Mouse (Mus musculus) limb, embryonic 10.5 days (tissue): ENCODE measurements around the gene Kif11. TPM values are rescaled to one million over a fixed set of nuclear protein-coding genes. Genes with fewer than 3 reads are reported as not detected.

Source experiments
- DNase-seq: peaks from one replicate; pipeline ENCODE4 v3.0.0-alpha.2; 2017; ENCODE audit warnings: low spot score
- H3K27ac ChIP-seq: fragments of 300-500 bp; sonication (generic); 2 replicates; pipeline ENCODE4 v1.5.1; 2016; ENCODE audit warnings: mild to moderate bottlenecking
- H3K27me3 ChIP-seq: fragments of 300-500 bp; sonication (generic); 2 replicates; pipeline ENCODE4 v1.6.1; 2016; ENCODE audit warnings: low read depth, mild to moderate bottlenecking; ENCODE audit not compliant: poor library complexity, severe bottlenecking
- H3K36me3 ChIP-seq: fragments of 300-500 bp; sonication (generic); 2 replicates; pipeline ENCODE4 v1.6.1; 2016; ENCODE audit warnings: mild to moderate bottlenecking, moderate library complexity
- H3K4me1 ChIP-seq: fragments of 300-500 bp; sonication (generic); 2 replicates; pipeline ENCODE4 v1.6.1; 2016
- H3K4me3 ChIP-seq: fragments of 300-500 bp; sonication (generic); 2 replicates; pipeline ENCODE4 v1.5.1; 2016; ENCODE audit warnings: mild to moderate bottlenecking, moderate library complexity
- H3K9me3 ChIP-seq: fragments of 300-500 bp; sonication (generic); replicated peaks from 2 replicates; pipeline ENCODE4 v1.6.1; 2016; ENCODE audit warnings: mild to moderate bottlenecking
- WGBS: fragments of 180-500 bp; shearing (Covaris S2); methylation state at CpG from one replicate; pipeline ENCODE4 v1.1.7; 2016; 5-methylcytosine and 5-hydroxymethylcytosine counted together
- polyA plus RNA-seq: library from polyadenylated mRNA; unstranded; fragments of >200 nt; fragmentation: Nextera tagmentation; extraction: Ambion mirVana; gene quantifications from 2 replicates; pipeline ENCODE4 v1.2.1, GENCODE M21; 2016

Kif11 gene
- polyA plus RNA-seq, 1 experiment from 2014 or later = 88.0 TPM

DNA sequence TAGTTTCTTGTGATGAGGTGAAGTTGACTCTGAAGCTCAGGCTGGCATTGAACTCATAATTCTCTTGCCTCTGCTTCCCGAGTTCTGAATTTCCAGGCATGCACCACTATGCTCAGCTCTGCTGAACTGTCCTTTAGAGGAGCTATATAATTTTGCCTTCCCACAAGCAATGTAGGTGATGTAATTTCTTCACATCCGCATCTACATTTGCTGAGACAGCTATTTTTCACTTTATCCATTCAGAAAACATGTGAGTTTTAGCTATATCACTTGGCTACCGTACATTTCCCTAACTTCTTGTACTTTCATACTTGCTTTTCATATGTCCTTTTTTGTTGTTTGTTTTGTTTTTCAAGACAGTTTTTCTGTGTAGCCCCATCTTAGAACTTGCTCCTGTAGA, 20.1 kb downstream of the Kif11 start:
- 97% methylated on average over 3 of the region's 3 CpGs for WGBS
- DNase-seq = no peak
- Histone ChIP-seq H3K4me1 (no peaks in the 10 kb centered on the region), H3K9me3 (no peaks in the 10 kb centered on the region), H3K27ac (no peak overlapping the region), H3K36me3 (peaks cover 100% of the 10 kb centered on the region), H3K4me3 (no peak overlapping the region), H3K27me3 (no peaks in the 10 kb centered on the region)

DNA sequence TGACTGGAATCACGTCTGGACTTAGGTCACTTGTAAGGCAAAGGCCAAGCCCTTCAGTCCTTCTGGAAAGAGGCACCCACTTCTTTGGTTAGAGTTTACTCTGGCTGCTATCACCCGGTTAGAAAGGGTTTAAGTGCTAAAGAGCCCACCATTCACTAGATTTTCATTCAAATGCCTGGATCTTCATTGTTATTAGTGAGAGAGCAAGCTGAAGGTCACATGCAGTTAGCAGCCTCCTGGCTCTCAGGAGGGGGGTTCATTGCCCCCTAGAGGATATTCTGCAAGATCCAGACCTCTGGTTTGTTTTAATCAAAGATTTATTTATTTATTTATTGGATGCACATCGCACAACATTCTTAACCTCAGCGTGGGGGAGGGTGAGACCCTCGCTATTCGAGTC, 24.7 kb downstream of the Kif11 start:
- H3K36me3 ChIP-seq = peaks cover 100% of the 10 kb centered on the region
- H3K27me3 ChIP-seq = no peaks in the 10 kb centered on the region
- no peak for DNase-seq
- H3K4me1 ChIP-seq = no peaks in the 10 kb centered on the region
- H3K27ac ChIP-seq = no peak overlapping the region
- no peak overlapping the region for H3K4me3 ChIP-seq
- WGBS = 89% methylated on average over 6 of the region's 6 CpGs
- H3K9me3 ChIP-seq = no peaks in the 10 kb centered on the region

DNA sequence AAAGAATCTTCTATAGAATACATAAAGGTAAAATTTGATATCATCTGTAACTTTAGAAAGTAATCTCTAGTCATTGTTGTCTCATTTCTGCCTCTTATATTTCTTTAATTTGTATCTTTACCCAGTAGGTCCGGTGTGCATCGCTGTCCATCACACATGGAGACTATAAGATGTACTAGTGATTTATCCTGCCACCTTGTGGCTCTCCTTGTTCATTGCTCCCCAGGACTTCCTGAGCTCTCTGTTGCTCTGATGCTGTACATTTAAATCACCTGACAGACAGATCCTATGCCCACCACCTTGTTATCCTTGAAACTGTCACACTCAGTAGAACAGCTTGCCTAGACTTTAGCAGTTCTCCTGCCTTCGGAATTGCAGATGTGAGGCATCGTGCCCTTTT, 42.1 kb downstream of the Kif11 start:
- no peaks in the 10 kb centered on the region for H3K9me3 ChIP-seq
- no peak for DNase-seq
- no peaks in the 10 kb centered on the region for H3K4me1 ChIP-seq
- no peak overlapping the region for H3K4me3 ChIP-seq
- H3K27ac ChIP-seq = no peak overlapping the region
- peaks cover 97% of the 10 kb centered on the region for H3K36me3 ChIP-seq
- WGBS = 92% methylated on average over 4 of the region's 4 CpGs
- no peaks in the 10 kb centered on the region for H3K27me3 ChIP-seq

- H3K36me3 ChIP-seq = peaks cover 90% of the 10 kb centered on the region
- 58% methylated on average over 3 of the region's 3 CpGs for WGBS
These were observed 43.4 kb downstream of the Kif11 start for GRCm38 (mm10) chr19:37419613-37420012.

DNA sequence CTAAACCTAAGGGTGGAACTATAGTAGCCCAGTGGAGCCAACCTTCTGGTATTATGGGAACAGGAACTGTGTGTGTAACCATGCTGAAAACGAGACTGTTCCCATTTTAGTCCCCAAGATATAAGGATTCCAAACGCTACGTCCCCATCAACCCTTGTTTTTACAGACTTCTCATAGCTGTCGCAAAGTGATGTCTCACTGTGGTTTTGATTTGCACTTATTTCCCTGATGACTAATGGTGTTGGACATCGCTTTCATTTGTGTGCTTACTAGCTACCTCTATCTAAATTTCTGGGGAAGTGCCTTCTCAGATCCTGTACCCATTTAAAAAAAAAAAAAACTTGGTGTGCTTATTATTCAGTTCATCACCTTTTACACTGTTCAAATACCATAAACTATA, 52.4 kb downstream of the Kif11 start:
- H3K27me3 ChIP-seq = peaks cover 37% of the 10 kb centered on the region
- peaks cover 9% of the 10 kb centered on the region for H3K36me3 ChIP-seq
- H3K27ac ChIP-seq = no peak overlapping the region
- H3K9me3 ChIP-seq = no peaks in the 10 kb centered on the region
- H3K4me3 ChIP-seq = no peak overlapping the region
- H3K4me1 ChIP-seq = peaks cover 11% of the 10 kb centered on the region; the same call in 1 of the 2 replicates
- DNase-seq = no peak
- WGBS = 88% methylated on average over 5 of the region's 5 CpGs

More at GRCm38 (mm10) chr19:37419613-37420012, 43.4 kb downstream of the Kif11 start:
- no peak overlapping the region for H3K27ac ChIP-seq
- H3K27me3 ChIP-seq = no peaks in the 10 kb centered on the region
- H3K9me3 ChIP-seq = no peaks in the 10 kb centered on the region
- H3K4me1 ChIP-seq = no peaks in the 10 kb centered on the region
- peak; percentile 47 for DNase-seq
- no peak overlapping the region for H3K4me3 ChIP-seq

GRCm38 (mm10) chr19:37431139-37431756, 55.0 kb downstream of the Kif11 start:
- no peaks in the 10 kb centered on the region for H3K9me3 ChIP-seq
- whole genome bisulfite sequencing = 87% methylated on average over 11 of the region's 11 CpGs
- no peaks in the 10 kb centered on the region for H3K36me3 ChIP-seq
- H3K27ac ChIP-seq = no peak overlapping the region
- no peak for DNase-seq
- peaks cover 30% of the 10 kb centered on the region for H3K4me1 ChIP-seq
- no peak overlapping the region for H3K4me3 ChIP-seq
- H3K27me3 ChIP-seq = peaks cover 64% of the 10 kb centered on the region

- no peak overlapping the region for H3K27ac ChIP-seq
- H3K27me3 ChIP-seq = peaks cover 81% of the 10 kb centered on the region
- H3K36me3 ChIP-seq = no peaks in the 10 kb centered on the region
- H3K9me3 ChIP-seq = no peaks in the 10 kb centered on the region
- peaks cover 34% of the 10 kb centered on the region for H3K4me1 ChIP-seq
- no peak overlapping the region for H3K4me3 ChIP-seq
- 19% methylated on average over 16 of the region's 16 CpGs for WGBS
- DNase-seq = peak; percentile 38
These were observed 56.8 kb downstream of the Kif11 start for GRCm38 (mm10) chr19:37432868-37433570.

GRCm38 (mm10) chr19:37433895-37434262, 57.7 kb downstream of the Kif11 start:
- 1% methylated on average over 14 of the region's 14 CpGs for WGBS

DNA sequence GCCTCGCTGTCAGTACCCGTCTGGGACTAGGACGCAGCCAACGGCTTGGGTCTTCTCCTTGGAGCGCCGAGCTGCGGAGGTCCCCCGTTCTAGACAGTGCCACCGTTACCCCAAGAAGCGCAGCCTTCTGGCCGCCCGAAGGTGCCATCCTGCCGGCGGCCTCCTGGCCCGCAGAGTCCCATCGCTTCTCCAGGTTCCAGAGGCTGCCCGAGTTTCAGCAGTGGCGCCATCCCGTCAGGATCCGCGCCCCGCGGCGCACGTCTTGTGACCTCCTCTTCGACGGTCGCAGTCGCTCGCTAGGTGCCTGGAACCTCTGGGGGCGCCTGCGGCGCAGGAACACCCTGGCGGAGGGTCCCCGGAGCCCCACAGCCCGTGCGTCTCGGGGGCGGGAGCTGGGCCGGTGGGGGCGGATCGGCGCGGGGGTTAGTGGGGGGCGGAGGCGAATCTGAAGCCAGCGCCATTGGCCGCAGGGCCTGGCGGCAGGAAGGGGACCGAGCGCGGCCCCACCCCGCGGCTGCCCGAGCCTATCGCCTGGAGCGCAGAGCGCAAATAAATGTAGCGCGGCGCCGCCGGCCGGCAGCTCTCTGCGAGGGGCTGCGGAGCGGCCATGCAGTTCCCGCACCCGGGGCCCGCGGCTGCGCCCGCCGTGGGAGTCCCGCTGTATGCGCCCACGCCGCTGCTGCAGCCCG, 58.2 kb downstream of the Kif11 start, which contains the start of gene Hhex:
Gene Hhex, plus strand, starts transcription at position 548 of the 689 bp plus-strand sequence.
- DNase-seq = peak; percentile 76
- H3K4me1 ChIP-seq = peaks cover 34% of the 10 kb centered on the region
- no peaks in the 10 kb centered on the region for H3K9me3 ChIP-seq
- 1% methylated on average over 78 of the region's 79 CpGs for WGBS
- no peaks in the 10 kb centered on the region for H3K36me3 ChIP-seq
- peaks cover 95% of the 10 kb centered on the region for H3K27me3 ChIP-seq
- peak within 1 kb of the TSS; percentile 59 for H3K4me3 ChIP-seq
- peak within 1 kb of the TSS; percentile 77 for H3K27ac ChIP-seq

More at GRCm38 (mm10) chr19:37433895-37434262, 57.7 kb downstream of the Kif11 start:
- peaks cover 34% of the 10 kb centered on the region for H3K4me1 ChIP-seq
- no peak overlapping the region for H3K27ac ChIP-seq
- H3K36me3 ChIP-seq = no peaks in the 10 kb centered on the region
- peaks cover 90% of the 10 kb centered on the region for H3K27me3 ChIP-seq
- H3K4me3 ChIP-seq = peak overlapping the region; percentile 59
- DNase-seq = peak; percentile 63
- H3K9me3 ChIP-seq = no peaks in the 10 kb centered on the region

DNA sequence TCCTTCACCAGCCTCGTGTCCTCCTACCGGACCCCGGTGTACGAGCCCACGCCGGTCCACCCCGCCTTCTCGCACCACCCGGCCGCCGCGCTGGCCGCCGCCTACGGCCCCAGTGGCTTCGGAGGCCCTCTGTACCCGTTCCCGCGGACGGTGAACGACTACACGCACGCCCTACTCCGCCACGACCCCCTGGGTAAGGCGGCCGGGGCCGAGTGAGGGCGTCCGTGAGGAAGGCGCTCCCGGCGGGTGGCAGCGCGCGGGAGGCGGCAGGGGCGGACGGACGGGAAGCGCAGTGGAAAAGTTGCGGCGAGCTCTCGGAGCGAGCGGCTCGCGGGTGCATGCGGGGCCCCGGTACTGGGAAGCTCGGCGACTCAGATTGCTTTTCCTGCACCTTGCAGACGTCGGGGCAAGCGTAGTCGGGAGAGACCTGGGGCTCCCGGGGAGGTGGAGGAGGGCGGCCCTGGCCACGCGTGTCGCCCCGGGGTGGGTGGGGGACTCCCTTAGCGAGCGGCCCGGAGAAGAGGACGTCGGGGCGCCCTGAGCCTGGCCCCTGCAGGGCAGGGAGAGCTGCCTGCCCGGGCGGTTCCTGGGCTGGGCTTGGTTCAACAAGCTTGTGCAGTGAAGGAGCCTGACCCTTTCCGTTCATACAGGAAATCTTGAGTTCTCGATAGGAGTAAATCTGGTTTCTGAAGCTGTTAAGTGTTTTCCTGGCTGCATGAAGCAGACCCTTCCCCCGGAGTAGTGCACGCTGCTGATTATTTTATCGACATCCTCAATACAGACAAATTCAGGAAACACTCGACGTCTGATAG, 59.0 kb downstream of the Kif11 start:
- Histone ChIP-seq H3K9me3 (no peaks in the 10 kb centered on the region), H3K4me3 (peak overlapping the region; percentile 59), H3K36me3 (no peaks in the 10 kb centered on the region), H3K4me1 (peaks cover 34% of the 10 kb centered on the region), H3K27ac (peak overlapping the region; percentile 77), H3K27me3 (peaks cover 99% of the 10 kb centered on the region)
- WGBS = under 1% methylated on average over 77 of the region's 77 CpGs
- peak; percentile 62 for DNase-seq

DNA sequence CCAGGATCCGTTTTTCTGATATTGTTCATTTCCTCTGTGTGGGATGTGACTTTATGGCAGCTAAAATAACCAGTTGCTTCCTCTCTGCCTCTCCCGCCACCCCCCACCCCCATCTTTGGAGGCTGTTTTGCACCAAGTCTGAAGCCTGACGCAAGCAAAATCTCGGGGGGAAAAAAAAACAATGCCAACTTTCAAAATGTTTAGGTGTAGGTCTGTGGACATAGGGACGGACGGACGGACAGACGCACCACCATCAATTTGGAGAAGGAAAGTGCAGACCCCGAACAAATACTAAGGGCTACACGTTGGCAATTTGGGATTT, 59.6 kb downstream of the Kif11 start:
- peak; percentile 44 for DNase-seq
- WGBS = 3% methylated on average over 10 of the region's 10 CpGs
- H3K4me3 ChIP-seq = 0 out of 2 replicates have a peak overlapping the region, but pooled peaks have one; percentile 4

GRCm38 (mm10) chr19:37436514-37437288, 60.5 kb downstream of the Kif11 start:
- Histone ChIP-seq H3K4me3 (peak overlapping the region; percentile 13; the same call in 1 of the 2 replicates), H3K27ac (no peak overlapping the region), H3K9me3 (no peaks in the 10 kb centered on the region), H3K36me3 (no peaks in the 10 kb centered on the region), H3K27me3 (peaks cover 99% of the 10 kb centered on the region), H3K4me1 (peaks cover 39% of the 10 kb centered on the region)
- DNase-seq = peak; percentile 61
- WGBS = 4% methylated on average over 28 of the region's 28 CpGs

More for the DNA sequence above, 59.6 kb downstream of the Kif11 start:
- Histone ChIP-seq H3K4me1 (peaks cover 36% of the 10 kb centered on the region), H3K9me3 (no peaks in the 10 kb centered on the region), H3K27me3 (peaks cover 99% of the 10 kb centered on the region), H3K27ac (no peak overlapping the region), H3K36me3 (no peaks in the 10 kb centered on the region)
